Mouse (Mus musculus): ENCODE data around the gene Scn4a.

DNA sequence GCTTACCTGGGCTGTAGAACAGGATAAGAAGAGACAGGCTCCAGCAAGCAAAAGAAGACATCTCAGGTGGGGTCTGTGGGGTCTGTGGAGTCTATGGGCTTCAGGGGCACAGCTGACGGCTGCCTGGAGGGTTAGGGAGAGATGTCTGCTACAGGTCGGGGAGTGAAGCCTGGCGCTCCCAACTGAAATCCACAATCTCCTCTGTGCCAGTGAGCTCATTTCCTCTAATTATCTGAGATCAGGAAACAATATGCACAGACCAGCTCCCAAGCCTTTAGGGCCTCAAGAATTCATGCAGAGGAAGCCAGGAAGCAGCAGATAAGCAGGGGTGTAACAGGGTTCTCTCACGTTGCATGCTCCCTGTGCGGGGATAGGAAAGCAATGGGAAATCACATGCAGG, 29.3 kb upstream of the Scn4a start:
- TF ChIP-seq POLR2A (IDR thresholded peaks at IDR 0.05; ENCODE audit: borderline replicate concordance, insufficient read depth, low read length), result no peak
- no peak for TF ChIP-seq CTCF (IDR thresholded peaks at IDR 0.05; ENCODE audit: borderline replicate concordance, insufficient read depth, low read depth, low read length)

Data from cerebellum, adult 2 months (tissue).